Mouse (Mus musculus): Measurements from ENCODE around the gene Irak2. TPM values are rescaled to one million over a fixed set of nuclear protein-coding genes. Genes with fewer than 3 reads are reported as not detected.

The Irak2 gene
- polyA plus RNA-seq, 1 experiment from 2014 or later: 34.6 TPM

GRCm38 (mm10) chr6:113639201-113639600, 934 bp downstream of the Irak2 start:
- no peaks in the 10 kb centered on the region for H3K27me3 ChIP-seq
- ATAC-seq (no peak), DNase-seq (ENCODE audit: low read depth, low spot score) (no peak)
- no peak for TF ChIP-seq CTCF (IDR thresholded peaks at IDR 0.05)
- in situ Hi-C loops (cut with MboI; ENCODE audit: low pct_unique_long_range_greater_than_20kb): loop anchor here (5.0 kb wide), 1 partner anchor 48 kb away; no protein-coding TSS in a partner anchor
- CTCF ChIA-PET: interaction anchor here (1.1 to 4.2 kb wide), 11 partner anchors 8 to 76 kb away, joined by 3 to 29 read pairs (median 7); partner anchors contain the start of genes Tatdn2 and Vhl
- POLR2A ChIA-PET: interaction anchor here (1.6 kb wide), 1 partner anchor 15 kb away, joined by 3 read pairs; no protein-coding TSS in a partner anchor

DNA sequence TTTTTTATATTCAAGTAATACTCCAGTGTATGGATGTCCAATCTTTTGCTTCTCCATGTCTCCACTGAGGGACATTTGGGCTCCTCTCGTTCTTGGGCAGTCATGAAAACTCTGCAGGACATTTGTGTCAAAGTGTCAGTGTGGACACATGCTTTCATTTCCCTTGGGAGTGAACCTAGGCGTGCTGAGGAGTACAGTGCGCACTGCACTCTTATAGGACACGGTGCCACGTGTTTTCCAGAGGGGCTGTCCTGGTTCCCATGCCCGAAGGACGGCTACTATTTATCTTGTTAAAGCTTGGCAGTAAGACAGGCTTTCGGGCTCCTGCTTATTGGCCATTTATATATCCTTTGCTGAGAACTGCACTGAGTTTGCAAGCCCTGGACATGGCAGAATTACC, 4.3 kb downstream of the Irak2 start:
- CTCF ChIA-PET: interaction anchor here (1.2 kb wide), 1 partner anchor 18 kb away, joined by 3 read pairs; no protein-coding TSS in a partner anchor
- H3K27me3 ChIP-seq: no peaks in the 10 kb centered on the region
- POLR2A ChIA-PET: no interaction called here
- DNase-seq (ENCODE audit: low read depth, low spot score): no peak
- in situ Hi-C loops (cut with MboI; ENCODE audit: low pct_unique_long_range_greater_than_20kb): no loop called here
- no peak for TF ChIP-seq CTCF (IDR thresholded peaks at IDR 0.05)
- no peak for ATAC-seq

DNA sequence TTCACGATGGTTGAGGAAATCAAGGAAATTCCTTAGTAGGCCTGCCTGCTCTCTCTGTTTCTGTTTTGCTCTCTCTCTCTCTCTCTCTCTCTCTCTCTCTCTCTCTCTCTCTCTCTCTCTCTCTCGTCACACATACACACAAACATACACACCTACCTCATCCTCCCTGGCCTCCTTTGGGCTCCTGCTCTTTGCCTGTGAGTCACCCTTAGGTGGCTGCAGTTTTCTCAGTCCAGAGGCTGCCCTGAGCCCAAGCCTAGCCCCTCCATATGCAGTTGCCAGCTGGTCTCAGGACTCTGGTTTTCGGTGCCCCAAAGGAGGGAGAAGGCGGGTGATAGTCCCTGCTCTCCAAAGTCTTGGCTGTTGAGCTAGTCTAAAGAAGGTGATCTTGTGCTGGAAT, 4.8 kb downstream of the Irak2 start:
- POLR2A ChIA-PET: no interaction called here
- in situ Hi-C loops (cut with MboI; ENCODE audit: low pct_unique_long_range_greater_than_20kb): no loop called here
- TF ChIP-seq CTCF (IDR thresholded peaks at IDR 0.05): no peak
- DNase-seq (ENCODE audit: low read depth, low spot score) (no peak), ATAC-seq (no peak)
- CTCF ChIA-PET: interaction anchor here (1.2 kb wide), 1 partner anchor 17 kb away, joined by 3 read pairs; no protein-coding TSS in a partner anchor
- no peaks in the 10 kb centered on the region for H3K27me3 ChIP-seq

DNA sequence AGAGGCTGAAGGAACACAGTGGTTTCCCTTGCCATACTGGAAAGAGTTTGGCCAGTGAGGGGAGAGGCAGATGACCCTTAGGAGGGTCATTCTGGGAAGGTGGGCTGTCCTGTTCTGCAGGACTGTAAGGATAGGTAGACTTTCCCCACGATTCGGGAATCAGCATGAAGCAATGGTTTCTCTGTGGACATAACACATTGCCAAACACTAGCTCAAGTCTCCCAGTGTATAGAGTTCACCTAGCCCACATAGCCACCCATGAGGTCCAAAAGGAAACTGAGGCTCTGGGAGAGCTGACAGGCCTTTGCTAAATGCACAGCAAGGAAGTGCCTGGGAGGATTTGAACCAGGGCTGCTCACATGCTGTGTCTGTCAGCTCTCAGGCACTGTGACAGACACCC, 5.7 kb downstream of the Irak2 start:
- in situ Hi-C loops (cut with MboI; ENCODE audit: low pct_unique_long_range_greater_than_20kb): no loop called here
- TF ChIP-seq CTCF (IDR thresholded peaks at IDR 0.05): no peak
- DNase-seq (ENCODE audit: low read depth, low spot score): no peak
- ATAC-seq: no peak
- H3K27me3 ChIP-seq: no peaks in the 10 kb centered on the region
- ChIA-PET POLR2A (interaction anchor here (0.6 kb wide), 1 partner anchor 11 kb away, joined by 3 read pairs; no protein-coding TSS in a partner anchor), CTCF (interaction anchor here (1.2 kb wide), 1 partner anchor 16 kb away, joined by 3 read pairs; no protein-coding TSS in a partner anchor)

- TF ChIP-seq CTCF (IDR thresholded peaks at IDR 0.05): no peak
- DNase-seq (ENCODE audit: low read depth, low spot score): no peak
- no peak for ATAC-seq
- H3K27me3 ChIP-seq: no peaks in the 10 kb centered on the region
- in situ Hi-C loops (cut with MboI; ENCODE audit: low pct_unique_long_range_greater_than_20kb): no loop called here
- POLR2A ChIA-PET: no interaction called here
- CTCF ChIA-PET: interaction anchor here (1.0 to 1.8 kb wide), 4 partner anchors 9 to 37 kb away, joined by 3 to 7 read pairs (median 4); no protein-coding TSS in a partner anchor
Measured at GRCm38 (mm10) chr6:113644808-113645207, 6.5 kb downstream of the Irak2 start.

DNA sequence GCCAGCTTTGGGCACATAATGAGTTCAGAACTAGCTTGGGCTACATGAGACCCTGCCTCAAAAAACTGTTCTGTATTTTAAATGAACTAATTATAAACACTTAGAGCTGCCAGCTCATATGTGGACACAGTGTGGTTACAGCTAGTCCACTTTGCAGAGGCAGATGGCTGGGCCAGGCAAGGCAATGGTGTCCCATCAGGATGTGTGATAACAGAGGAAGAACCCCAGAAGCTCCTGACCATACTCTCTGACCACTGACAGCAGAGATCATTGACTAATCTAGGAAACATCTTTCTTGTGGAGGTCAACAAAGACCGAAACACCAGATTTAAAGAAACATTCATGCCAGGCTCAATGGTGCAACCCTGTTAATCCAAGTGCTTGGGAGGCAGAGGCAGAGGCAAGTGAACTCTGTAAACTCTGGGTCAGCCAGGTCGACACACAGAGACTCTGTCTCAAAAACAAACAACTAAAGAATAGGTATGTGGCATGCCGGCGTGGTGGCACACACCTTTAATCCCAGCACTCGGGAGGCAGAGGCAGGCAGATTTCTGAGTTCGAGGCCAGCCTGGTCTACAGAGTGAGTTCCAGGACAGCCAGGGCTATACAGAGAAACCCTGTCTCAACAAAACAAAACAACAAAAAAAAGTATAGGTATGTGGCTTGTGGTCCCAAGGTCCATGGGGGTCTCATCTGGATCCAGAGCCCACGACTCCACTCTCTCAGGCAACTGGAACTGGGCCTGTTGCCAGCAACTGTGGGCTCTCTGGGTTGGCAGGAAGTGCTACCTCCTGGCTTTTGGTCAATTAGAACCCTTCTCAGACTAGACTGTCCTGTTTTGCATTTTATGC, 11.3 kb downstream of the Irak2 start:
- in situ Hi-C loops (cut with MboI; ENCODE audit: low pct_unique_long_range_greater_than_20kb): no loop called here
- POLR2A ChIA-PET: no interaction called here
- ATAC-seq: no peak
- DNase-seq (ENCODE audit: low read depth, low spot score): no peak
- CTCF ChIA-PET: no interaction called here
- H3K27me3 ChIP-seq: no peaks in the 10 kb centered on the region
- TF ChIP-seq CTCF (IDR thresholded peaks at IDR 0.05): no peak

GRCm38 (mm10) chr6:113650197-113650640, 12.0 kb downstream of the Irak2 start:
- TF ChIP-seq CTCF (IDR thresholded peaks at IDR 0.05): no peak
- in situ Hi-C loops (cut with MboI; ENCODE audit: low pct_unique_long_range_greater_than_20kb): no loop called here
- no peaks in the 10 kb centered on the region for H3K27me3 ChIP-seq
- DNase-seq (ENCODE audit: low read depth, low spot score) (no peak), ATAC-seq (no peak)
- ChIA-PET POLR2A (no interaction called here), CTCF (no interaction called here)

DNA sequence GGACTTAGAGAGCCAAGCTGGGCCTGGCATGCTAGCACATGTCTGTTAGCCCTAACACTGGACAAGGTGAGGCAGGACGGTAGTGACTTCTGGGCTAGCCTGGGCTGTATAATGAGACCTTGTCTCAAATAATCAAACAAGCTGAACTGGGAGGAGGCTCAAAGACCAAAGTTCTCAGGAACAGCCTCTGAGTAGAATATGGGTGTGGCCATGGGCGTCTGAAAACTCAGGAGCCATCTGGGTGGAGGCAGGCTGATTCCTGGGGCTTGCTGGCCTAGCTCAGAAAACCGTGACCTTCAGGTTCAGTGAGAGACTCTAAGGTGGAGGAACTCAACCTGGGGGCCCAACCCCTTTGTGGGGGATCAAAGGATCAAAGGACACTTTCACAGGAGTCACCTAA, 13.4 kb downstream of the Irak2 start:
- POLR2A ChIA-PET: no interaction called here
- CTCF ChIA-PET: no interaction called here
- no peaks in the 10 kb centered on the region for H3K27me3 ChIP-seq
- ATAC-seq (no peak), DNase-seq (ENCODE audit: low read depth, low spot score) (no peak)
- in situ Hi-C loops (cut with MboI; ENCODE audit: low pct_unique_long_range_greater_than_20kb): no loop called here
- TF ChIP-seq CTCF (IDR thresholded peaks at IDR 0.05): no peak

- H3K27me3 ChIP-seq: no peaks in the 10 kb centered on the region
- ChIA-PET CTCF (interaction anchor here (0.9 kb wide), 1 partner anchor 9 kb away, joined by 5 read pairs; no protein-coding TSS in a partner anchor), POLR2A (no interaction called here)
- in situ Hi-C loops (cut with MboI; ENCODE audit: low pct_unique_long_range_greater_than_20kb): no loop called here
- no peak for DNase-seq (ENCODE audit: low read depth, low spot score)
- no peak for ATAC-seq
- TF ChIP-seq CTCF (IDR thresholded peaks at IDR 0.05): no peak
Measured at GRCm38 (mm10) chr6:113653551-113653950, 15.3 kb downstream of the Irak2 start.

DNA sequence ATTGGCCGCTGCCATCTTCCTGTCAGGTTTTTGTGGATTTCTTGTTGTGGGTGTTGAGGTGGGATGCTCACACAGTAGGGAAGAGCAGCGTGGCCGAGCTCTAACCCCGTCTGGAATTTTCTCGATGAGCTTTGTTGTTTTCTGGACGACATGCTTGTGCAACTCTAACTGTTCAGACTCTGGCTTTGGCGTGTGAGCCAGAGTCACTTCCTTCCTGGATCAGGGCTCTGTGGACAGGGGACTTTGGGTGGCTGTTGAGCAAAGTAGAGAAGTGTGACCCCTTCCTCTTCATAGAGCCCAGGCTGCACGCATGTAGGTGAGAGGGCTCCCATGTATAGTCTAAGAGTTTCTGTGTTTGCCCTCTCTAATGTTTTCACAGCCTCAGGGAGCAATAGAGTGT, 15.8 kb downstream of the Irak2 start:
- ATAC-seq: no peak
- ChIA-PET CTCF (interaction anchor here (0.9 to 1.6 kb wide), 2 partner anchors 9 to 16 kb away, joined by 5 to 6 read pairs; partner anchors contain the start of gene Irak2), POLR2A (interaction anchor here (1.1 kb wide), 1 partner anchor 10 kb away, joined by 3 read pairs; no protein-coding TSS in a partner anchor)

More for the DNA sequence above, 15.8 kb downstream of the Irak2 start:
- no peaks in the 10 kb centered on the region for H3K27me3 ChIP-seq
- in situ Hi-C loops (cut with MboI; ENCODE audit: low pct_unique_long_range_greater_than_20kb): no loop called here
- no peak for DNase-seq (ENCODE audit: low read depth, low spot score)
- no peak for TF ChIP-seq CTCF (IDR thresholded peaks at IDR 0.05)

Data from Patski (cell line).